Mouse (Mus musculus): ENCODE data around the gene Nfkbil1. TPM values are rescaled to one million over a fixed set of nuclear protein-coding genes. Genes with fewer than 3 reads are reported as not detected.
A peak's percentile ranks its signal among the peaks of the same experiment; 100 is the strongest.

Nfkbil1 gene
- polyA plus RNA-seq, 1 experiment: 36.3 TPM

DNA sequence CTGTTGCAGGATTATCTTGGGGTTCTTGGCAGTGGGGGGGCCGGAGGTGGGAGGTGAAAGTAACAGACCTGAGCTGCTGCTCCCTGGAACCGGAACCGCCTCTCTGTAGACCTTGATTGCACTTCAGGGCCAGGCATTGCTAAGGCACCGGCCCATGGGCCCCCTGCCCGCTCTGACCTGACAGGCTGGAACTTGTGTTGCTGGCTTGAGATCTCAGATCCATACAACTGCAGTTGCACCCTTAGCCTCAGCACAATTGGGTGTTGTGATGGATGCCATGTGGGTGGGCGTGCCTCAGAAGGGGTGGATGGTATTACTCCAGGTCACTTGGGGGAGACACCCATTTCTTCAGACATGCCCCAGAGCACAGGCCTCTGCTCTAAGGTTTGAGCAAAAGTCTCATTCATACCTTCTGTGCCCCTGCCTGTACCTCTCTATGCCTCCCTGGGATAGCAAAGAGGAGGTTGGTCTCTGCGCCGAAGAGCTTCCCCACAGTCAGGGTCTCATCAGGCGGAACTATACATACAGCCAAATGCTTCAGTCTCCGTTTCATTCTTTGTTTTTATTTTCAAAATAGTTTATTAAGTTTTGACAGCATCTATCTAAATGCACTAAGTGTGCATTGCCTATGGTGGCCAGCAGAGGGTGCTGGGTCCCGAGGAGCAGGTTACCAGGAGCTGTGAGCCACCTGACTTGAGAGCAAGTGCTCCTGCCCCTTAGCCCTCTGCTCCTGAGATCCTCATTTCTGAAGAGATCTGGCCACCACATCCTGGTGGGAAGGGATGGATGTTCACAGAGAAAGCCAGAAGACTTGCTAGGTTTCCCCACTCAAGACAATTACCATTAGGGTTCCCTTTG, 18.9 kb upstream of the Nfkbil1 start:
- peaks cover 3% of the 10 kb centered on the region; the same call in 1 of the 2 replicates for H3K4me1 ChIP-seq (ENCODE audit: control insufficient read depth, insufficient read depth, insufficient read length, low read length)
- no peaks in the 10 kb centered on the region for H3K27me3 ChIP-seq (ENCODE audit: control insufficient read depth, insufficient read depth, low read length)
- 55% methylated on average over 11 of the region's 11 CpGs for WGBS
- TF ChIP-seq POLR2A (IDR thresholded peaks at IDR 0.05; ENCODE audit: low read depth, low read length) (no peak), CTCF (IDR thresholded peaks at IDR 0.05; ENCODE audit: extremely low read depth, insufficient read length, insufficient replicate concordance, low read depth, low read length) (peak; percentile 86; the same call in 1 of the 2 replicates)
- peaks cover 42% of the 10 kb centered on the region for H3K36me3 ChIP-seq (ENCODE audit: control insufficient read depth, insufficient read depth, low read length)
- no peak overlapping the region for H3K27ac ChIP-seq (ENCODE audit: insufficient read depth, low read depth, low read length)
- H3K4me3 ChIP-seq (ENCODE audit: low read depth, low read length): no peak overlapping the region

DNA sequence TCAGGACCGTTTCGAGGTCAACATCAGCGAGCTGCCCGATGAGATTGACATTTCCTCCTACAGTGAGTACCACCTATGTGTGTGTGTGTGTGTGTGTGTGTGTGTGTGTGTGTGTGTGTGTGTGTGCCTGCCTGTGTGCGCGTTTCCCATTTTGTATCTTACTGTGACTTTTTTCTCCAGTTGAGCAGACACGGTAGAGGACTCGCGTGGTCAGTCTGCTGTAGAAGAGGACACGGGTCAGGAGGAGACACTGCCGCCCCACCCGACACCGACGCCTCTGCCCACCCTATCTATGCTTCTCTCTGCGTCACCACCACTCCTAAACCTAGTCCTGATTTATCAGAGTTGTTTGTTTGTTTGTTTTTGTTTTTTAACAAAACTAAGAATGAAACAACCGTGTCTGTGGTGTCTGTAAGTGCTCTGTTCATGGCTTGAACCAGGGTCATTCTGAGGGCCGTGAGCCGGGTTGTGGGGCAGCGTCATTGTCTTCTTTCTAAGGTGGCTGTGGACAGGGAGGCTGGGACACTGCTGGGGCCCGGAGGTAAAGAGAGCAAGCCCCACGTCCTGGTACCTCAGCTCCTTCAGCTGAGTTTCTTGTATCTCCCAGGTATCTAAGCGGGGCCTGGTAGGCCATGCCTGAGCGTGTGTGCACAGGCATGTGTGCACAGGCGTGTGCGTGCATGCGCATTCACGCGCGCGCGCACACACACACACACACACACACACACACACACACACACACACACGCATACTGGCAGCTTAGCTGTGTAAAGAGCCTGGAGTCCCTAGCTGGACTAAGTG, 17.9 kb upstream of the Nfkbil1 start:
- Histone ChIP-seq H3K36me3 (ENCODE audit: control insufficient read depth, insufficient read depth, low read length) (peaks cover 52% of the 10 kb centered on the region), H3K27ac (ENCODE audit: insufficient read depth, low read depth, low read length) (no peak overlapping the region), H3K4me3 (ENCODE audit: low read depth, low read length) (no peak overlapping the region), H3K4me1 (ENCODE audit: control insufficient read depth, insufficient read depth, insufficient read length, low read length) (no peaks in the 10 kb centered on the region), H3K27me3 (ENCODE audit: control insufficient read depth, insufficient read depth, low read length) (no peaks in the 10 kb centered on the region)
- TF ChIP-seq POLR2A (IDR thresholded peaks at IDR 0.05; ENCODE audit: low read depth, low read length) (no peak), CTCF (IDR thresholded peaks at IDR 0.05; ENCODE audit: extremely low read depth, insufficient read length, insufficient replicate concordance, low read depth, low read length) (no peak)
- WGBS: 77% methylated on average over 32 of the region's 32 CpGs

DNA sequence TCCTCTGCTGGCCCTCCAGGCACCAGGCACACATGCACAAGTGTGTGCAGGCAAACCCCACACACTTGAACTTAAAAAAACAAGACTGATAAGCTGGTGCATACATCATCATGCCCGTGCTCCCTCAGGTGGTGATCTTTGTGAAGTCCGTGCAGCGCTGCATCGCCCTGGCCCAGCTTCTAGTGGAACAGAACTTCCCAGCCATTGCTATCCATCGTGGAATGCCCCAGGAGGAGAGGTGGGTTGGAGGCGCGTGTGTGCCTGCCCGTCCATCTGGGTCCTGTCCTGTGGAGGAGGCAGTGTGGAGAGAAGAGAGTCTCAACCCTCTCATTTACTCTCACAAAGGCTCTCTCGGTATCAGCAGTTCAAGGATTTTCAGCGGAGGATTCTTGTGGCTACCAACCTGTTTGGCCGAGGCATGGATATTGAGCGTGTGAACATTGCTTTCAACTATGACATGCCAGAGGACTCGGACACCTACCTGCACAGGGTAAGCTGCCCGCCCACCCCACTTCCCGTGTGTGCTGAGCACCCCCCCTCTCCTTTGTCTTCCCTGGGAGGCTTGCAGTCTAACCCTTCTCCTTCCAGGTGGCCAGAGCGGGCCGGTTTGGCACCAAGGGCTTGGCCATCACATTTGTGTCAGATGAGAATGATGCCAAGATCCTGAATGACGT, 17.2 kb upstream of the Nfkbil1 start:
- Histone ChIP-seq H3K27ac (ENCODE audit: insufficient read depth, low read depth, low read length) (no peak overlapping the region), H3K27me3 (ENCODE audit: control insufficient read depth, insufficient read depth, low read length) (no peaks in the 10 kb centered on the region), H3K36me3 (ENCODE audit: control insufficient read depth, insufficient read depth, low read length) (peaks cover 58% of the 10 kb centered on the region), H3K4me1 (ENCODE audit: control insufficient read depth, insufficient read depth, insufficient read length, low read length) (no peaks in the 10 kb centered on the region), H3K4me3 (ENCODE audit: low read depth, low read length) (no peak overlapping the region)
- WGBS: 79% methylated on average over 18 of the region's 18 CpGs
- TF ChIP-seq POLR2A (IDR thresholded peaks at IDR 0.05; ENCODE audit: low read depth, low read length) (no peak), CTCF (IDR thresholded peaks at IDR 0.05; ENCODE audit: extremely low read depth, insufficient read length, insufficient replicate concordance, low read depth, low read length) (no peak)

- no peak overlapping the region for H3K27ac ChIP-seq (ENCODE audit: insufficient read depth, low read depth, low read length)
- no peak overlapping the region for H3K4me3 ChIP-seq (ENCODE audit: low read depth, low read length)
- peaks cover 65% of the 10 kb centered on the region for H3K36me3 ChIP-seq (ENCODE audit: control insufficient read depth, insufficient read depth, low read length)
- H3K4me1 ChIP-seq (ENCODE audit: control insufficient read depth, insufficient read depth, insufficient read length, low read length): no peaks in the 10 kb centered on the region
- H3K27me3 ChIP-seq (ENCODE audit: control insufficient read depth, insufficient read depth, low read length): no peaks in the 10 kb centered on the region
- no peak for TF ChIP-seq POLR2A (IDR thresholded peaks at IDR 0.05; ENCODE audit: low read depth, low read length)
- TF ChIP-seq CTCF (IDR thresholded peaks at IDR 0.05; ENCODE audit: extremely low read depth, insufficient read length, insufficient replicate concordance, low read depth, low read length): no peak
- WGBS: 83% methylated on average over 5 of the region's 5 CpGs
Observed at GRCm38 (mm10) chr17:35251981-35252380, 16.4 kb upstream of the Nfkbil1 start.

GRCm38 (mm10) chr17:35251162-35251719, 15.6 kb upstream of the Nfkbil1 start:
- Histone ChIP-seq H3K4me3 (ENCODE audit: low read depth, low read length) (no peak overlapping the region), H3K27ac (ENCODE audit: insufficient read depth, low read depth, low read length) (no peak overlapping the region), H3K27me3 (ENCODE audit: control insufficient read depth, insufficient read depth, low read length) (no peaks in the 10 kb centered on the region), H3K36me3 (ENCODE audit: control insufficient read depth, insufficient read depth, low read length) (peaks cover 73% of the 10 kb centered on the region), H3K4me1 (ENCODE audit: control insufficient read depth, insufficient read depth, insufficient read length, low read length) (no peaks in the 10 kb centered on the region)
- no peak for TF ChIP-seq CTCF (IDR thresholded peaks at IDR 0.05; ENCODE audit: extremely low read depth, insufficient read length, insufficient replicate concordance, low read depth, low read length)
- WGBS: 72% methylated on average over 15 of the region's 15 CpGs

GRCm38 (mm10) chr17:35250348-35251120, 14.9 kb upstream of the Nfkbil1 start:
- Histone ChIP-seq H3K4me1 (ENCODE audit: control insufficient read depth, insufficient read depth, insufficient read length, low read length) (no peaks in the 10 kb centered on the region), H3K27ac (ENCODE audit: insufficient read depth, low read depth, low read length) (no peak overlapping the region), H3K27me3 (ENCODE audit: control insufficient read depth, insufficient read depth, low read length) (no peaks in the 10 kb centered on the region), H3K36me3 (ENCODE audit: control insufficient read depth, insufficient read depth, low read length) (peaks cover 79% of the 10 kb centered on the region), H3K4me3 (ENCODE audit: low read depth, low read length) (no peak overlapping the region)
- TF ChIP-seq POLR2A (IDR thresholded peaks at IDR 0.05; ENCODE audit: low read depth, low read length): no peak
- no peak for TF ChIP-seq CTCF (IDR thresholded peaks at IDR 0.05; ENCODE audit: extremely low read depth, insufficient read length, insufficient replicate concordance, low read depth, low read length)
- WGBS: 83% methylated on average over 3 of the region's 3 CpGs
